Mouse (Mus musculus) embryonic facial prominence, embryonic 14.5 days (tissue): Measurements from ENCODE around the gene Guca2a. TPM values are rescaled to one million over a fixed set of nuclear protein-coding genes. Genes with fewer than 3 reads are reported as not detected.

Experiments
- ATAC-seq: fragments of 200-750 bp; cut with Nextera tagmentation; 2 replicates; pipeline ENCODE4 v1.8.0; 2017; ENCODE audit warnings: low read depth, moderate number of reproducible peaks, moderate TSS enrichment
- DNase-seq: peaks from one replicate; pipeline ENCODE4 v3.0.0-alpha.2; 2015; ENCODE audit warnings: low spot score
- H3K27ac ChIP-seq: fragments of 300-500 bp; sonication (generic); replicated peaks from 2 replicates; pipeline ENCODE4 v1.5.1; 2014; ENCODE audit warnings: low read depth, mild to moderate bottlenecking, low read length, moderate library complexity
- H3K27me3 ChIP-seq: fragments of 300-500 bp; sonication (generic); replicated peaks from 2 replicates; pipeline ENCODE4 v1.6.1; 2014; ENCODE audit warnings: low read length; ENCODE audit not compliant: control insufficient read depth, insufficient read depth
- H3K36me3 ChIP-seq: fragments of 300-500 bp; sonication (generic); 2 replicates; pipeline ENCODE4 v1.6.1; 2014; ENCODE audit warnings: low read length, mixed read lengths; ENCODE audit not compliant: control insufficient read depth, insufficient read depth
- H3K4me1 ChIP-seq: fragments of 300-500 bp; sonication (generic); 2 replicates; pipeline ENCODE4 v1.6.1; 2014; ENCODE audit warnings: antibody characterized with exemption, low read length; ENCODE audit not compliant: control insufficient read depth, insufficient read depth
- H3K4me2 ChIP-seq: fragments of 300-500 bp; sonication (generic); 2 replicates; pipeline ENCODE4 v1.6.1; 2014; ENCODE audit warnings: low read depth, mild to moderate bottlenecking, low read length, moderate library complexity, mixed read lengths
- H3K4me3 ChIP-seq: fragments of 300-500 bp; sonication (generic); 2 replicates; pipeline ENCODE4 v1.5.1; 2014; ENCODE audit warnings: low read depth, mild to moderate bottlenecking, low read length
- H3K9ac ChIP-seq: fragments of 300-500 bp; sonication (generic); 2 replicates; pipeline ENCODE4 v1.6.1; 2014; ENCODE audit warnings: low read depth, mild to moderate bottlenecking, low read length, moderate library complexity, mixed read lengths
- H3K9me3 ChIP-seq: fragments of 300-500 bp; sonication (generic); 2 replicates; pipeline ENCODE4 v1.6.1; 2016; ENCODE audit warnings: low read length; ENCODE audit not compliant: control insufficient read depth
- WGBS: fragments of 180-500 bp; shearing (Covaris S2); extraction: QIAGEN DNeasy Blood & Tissue Kit; methylation state at CpG from one replicate; pipeline ENCODE4 v1.1.7; 2014; 5-methylcytosine and 5-hydroxymethylcytosine counted together
- polyA plus RNA-seq: library from polyadenylated mRNA; unstranded; fragments of >200 nt; fragmentation: Nextera tagmentation; extraction: Ambion mirVana; gene quantifications from 2 replicates; pipeline ENCODE4 v1.2.1, GENCODE M21; 2014

The Guca2a gene
- not detected in 2 replicates for polyA plus RNA-seq

DNA sequence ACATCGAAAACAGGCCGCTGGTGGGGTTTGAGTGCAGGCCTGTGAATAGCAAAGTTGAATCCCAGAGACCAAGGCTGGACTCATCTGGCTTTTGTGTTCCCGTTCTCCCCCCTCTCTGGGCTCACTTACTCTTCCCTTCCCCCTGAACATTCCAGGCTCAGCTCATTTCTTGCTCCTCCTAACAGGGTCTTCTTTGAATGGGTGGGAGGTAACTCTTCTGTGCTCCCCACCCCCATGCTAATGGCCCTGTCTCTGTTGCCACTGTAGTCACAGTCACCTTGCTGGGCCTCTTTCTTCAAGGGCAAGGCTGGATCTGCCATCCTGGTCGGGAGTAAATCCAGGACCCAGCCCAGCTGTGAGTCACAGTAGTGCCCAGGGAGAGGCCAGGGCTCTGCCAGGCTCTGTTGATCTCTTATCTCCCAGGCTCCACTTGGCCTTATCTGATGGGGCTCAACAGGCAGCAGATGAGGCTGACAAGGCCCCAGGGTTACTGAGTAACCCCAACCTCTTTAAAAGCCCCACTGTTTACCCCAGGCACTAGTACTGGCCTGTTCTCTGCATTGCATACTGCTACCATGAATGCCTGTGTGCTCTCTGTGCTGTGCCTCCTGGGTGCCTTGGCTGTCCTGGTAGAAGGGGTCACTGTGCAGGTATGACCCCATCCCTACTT is at the start of gene Guca2a:
TSS of gene Guca2a (plus strand) at position 529 of the 670 bp plus-strand sequence.
- Histone ChIP-seq H3K9me3 (no peaks in the 10 kb centered on the region), H3K9ac (no peak within 1 kb of the TSS), H3K4me3 (no peak within 1 kb of the TSS), H3K4me1 (no peaks in the 10 kb centered on the region), H3K27me3 (no peaks in the 10 kb centered on the region), H3K4me2 (no peak within 1 kb of the TSS), H3K27ac (no peak within 1 kb of the TSS), H3K36me3 (no peaks in the 10 kb centered on the region)
- 86% methylated on average over 4 of the region's 4 CpGs for WGBS
- DNase-seq, result no peak
- ATAC-seq, result no peak

DNA sequence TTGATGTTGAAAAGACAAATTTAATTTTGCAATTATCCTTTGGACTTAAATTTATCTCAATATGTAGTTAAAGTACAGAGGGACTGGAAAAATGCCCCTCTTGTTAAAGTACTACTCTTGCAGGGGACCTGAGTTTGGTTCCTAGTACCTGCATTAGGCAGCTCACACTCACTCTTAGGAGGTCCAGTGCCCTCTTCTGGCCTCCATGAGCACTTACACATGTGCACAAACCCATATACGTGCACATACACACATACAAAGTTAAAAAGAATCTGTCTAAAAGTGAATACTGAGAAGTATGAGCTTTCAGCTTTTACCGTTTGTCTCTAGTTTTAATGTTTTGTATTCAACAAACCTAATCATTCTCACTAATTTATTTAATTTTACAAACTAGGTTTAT is 49.5 kb upstream of the Guca2a start:
- no peaks in the 10 kb centered on the region for H3K4me1 ChIP-seq
- H3K9me3 ChIP-seq, result no peaks in the 10 kb centered on the region
- H3K27ac ChIP-seq, result no peak overlapping the region
- H3K36me3 ChIP-seq, result peaks cover 22% of the 10 kb centered on the region
- whole genome bisulfite sequencing, result 88% methylated on average over 2 of the region's 2 CpGs
- H3K4me2 ChIP-seq, result no peak overlapping the region
- DNase-seq, result no peak
- ATAC-seq, result no peak
- H3K4me3 ChIP-seq, result no peak overlapping the region
- no peak overlapping the region for H3K9ac ChIP-seq
- no peaks in the 10 kb centered on the region for H3K27me3 ChIP-seq

GRCm38 (mm10) chr4:119589423-119589822 is 48.1 kb upstream of the Guca2a start:
- Histone ChIP-seq H3K36me3 (peaks cover 22% of the 10 kb centered on the region), H3K4me3 (no peak overlapping the region), H3K9me3 (no peaks in the 10 kb centered on the region), H3K9ac (no peak overlapping the region), H3K27ac (no peak overlapping the region), H3K4me2 (no peak overlapping the region), H3K4me1 (no peaks in the 10 kb centered on the region), H3K27me3 (no peaks in the 10 kb centered on the region)
- ATAC-seq (no peak), DNase-seq (no peak)
- WGBS, result 84% methylated on average over 2 of the region's 2 CpGs

GRCm38 (mm10) chr4:119590027-119590426 is 47.5 kb upstream of the Guca2a start:
- H3K4me2 ChIP-seq, result no peak overlapping the region
- H3K27ac ChIP-seq, result no peak overlapping the region
- peaks cover 22% of the 10 kb centered on the region for H3K36me3 ChIP-seq
- 82% methylated on average over 1 of the region's 1 CpGs for WGBS
- H3K9me3 ChIP-seq, result no peaks in the 10 kb centered on the region
- ATAC-seq (no peak), DNase-seq (no peak)
- H3K27me3 ChIP-seq, result no peaks in the 10 kb centered on the region
- H3K4me1 ChIP-seq, result no peaks in the 10 kb centered on the region
- H3K9ac ChIP-seq, result no peak overlapping the region
- no peak overlapping the region for H3K4me3 ChIP-seq

GRCm38 (mm10) chr4:119592479-119592878 is 45.0 kb upstream of the Guca2a start:
- WGBS, result 80% methylated on average over 3 of the region's 3 CpGs
- Histone ChIP-seq H3K36me3 (peaks cover 6% of the 10 kb centered on the region), H3K4me1 (no peaks in the 10 kb centered on the region), H3K4me2 (no peak overlapping the region), H3K9ac (no peak overlapping the region), H3K27ac (no peak overlapping the region), H3K4me3 (no peak overlapping the region), H3K27me3 (no peaks in the 10 kb centered on the region), H3K9me3 (no peaks in the 10 kb centered on the region)
- DNase-seq, result no peak
- ATAC-seq, result no peak

DNA sequence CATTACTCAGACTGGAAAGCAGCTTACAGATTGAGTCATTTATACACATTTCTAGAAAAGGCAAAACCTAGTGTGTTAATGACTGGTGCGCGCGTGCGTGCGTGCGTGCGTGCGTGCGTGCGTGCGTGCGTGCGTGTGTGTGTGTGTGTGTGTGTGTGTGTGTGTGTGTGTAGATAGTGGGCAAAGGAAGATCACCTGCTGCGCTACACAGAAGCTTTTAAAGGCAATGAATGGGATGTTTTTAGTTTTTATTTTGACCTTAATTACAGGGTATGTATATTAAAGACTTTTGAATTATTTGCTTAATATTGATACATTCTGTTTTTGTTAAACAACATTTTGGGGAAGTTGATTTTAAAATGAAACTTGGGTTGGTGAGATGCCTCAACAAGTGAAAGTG is 43.2 kb upstream of the Guca2a start:
- no peaks in the 10 kb centered on the region for H3K36me3 ChIP-seq
- H3K4me1 ChIP-seq, result no peaks in the 10 kb centered on the region
- H3K4me3 ChIP-seq, result no peak overlapping the region
- no peak overlapping the region for H3K27ac ChIP-seq
- no peaks in the 10 kb centered on the region for H3K27me3 ChIP-seq
- H3K9me3 ChIP-seq, result no peaks in the 10 kb centered on the region
- no peak overlapping the region for H3K9ac ChIP-seq
- 92% methylated on average over 14 of the region's 14 CpGs for WGBS
- H3K4me2 ChIP-seq, result no peak overlapping the region
- DNase-seq (no peak), ATAC-seq (no peak)

GRCm38 (mm10) chr4:119599605-119600004 is 37.9 kb upstream of the Guca2a start:
- H3K4me3 ChIP-seq, result no peak overlapping the region
- H3K4me2 ChIP-seq, result no peak overlapping the region
- H3K36me3 ChIP-seq, result peaks cover 15% of the 10 kb centered on the region; the same call in 1 of the 2 replicates
- DNase-seq (no peak), ATAC-seq (no peak)
- no peak overlapping the region for H3K9ac ChIP-seq
- no peak overlapping the region for H3K27ac ChIP-seq
- no peaks in the 10 kb centered on the region for H3K4me1 ChIP-seq
- no peaks in the 10 kb centered on the region for H3K27me3 ChIP-seq
- WGBS, result 67% methylated on average over 1 of the region's 1 CpGs
- no peaks in the 10 kb centered on the region for H3K9me3 ChIP-seq

- no peak for ATAC-seq
- WGBS, result 89% methylated on average over 1 of the region's 1 CpGs
- no peak for DNase-seq
- H3K9ac ChIP-seq, result no peak overlapping the region
- H3K4me1 ChIP-seq, result no peaks in the 10 kb centered on the region
- H3K4me2 ChIP-seq, result no peak overlapping the region
- no peak overlapping the region for H3K27ac ChIP-seq
- H3K4me3 ChIP-seq, result no peak overlapping the region
- no peaks in the 10 kb centered on the region for H3K9me3 ChIP-seq
- H3K27me3 ChIP-seq, result no peaks in the 10 kb centered on the region
- H3K36me3 ChIP-seq, result peaks cover 29% of the 10 kb centered on the region
Measured at GRCm38 (mm10) chr4:119609488-119609887, 28.0 kb upstream of the Guca2a start.

DNA sequence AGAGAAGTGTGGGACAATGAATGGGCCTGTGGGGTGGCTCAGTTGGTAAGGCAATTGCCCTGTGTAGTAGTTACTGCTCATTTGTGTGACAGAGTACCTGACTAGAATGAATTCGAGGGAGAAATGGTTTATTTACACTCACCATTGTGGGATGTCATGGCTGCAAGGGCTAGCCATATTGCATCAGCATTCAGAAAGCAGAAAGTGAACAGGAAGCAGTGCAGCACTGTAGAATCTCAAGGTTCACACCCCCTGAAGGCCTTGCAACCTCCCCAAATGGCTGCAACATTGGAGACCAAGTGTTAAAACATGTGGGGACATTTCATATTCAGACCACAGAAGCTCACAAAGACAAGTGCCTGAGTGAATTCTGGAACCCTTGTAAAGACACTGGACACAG is 23.4 kb upstream of the Guca2a start:
- DNase-seq, result no peak
- WGBS, result 70% methylated on average over 1 of the region's 1 CpGs
- Histone ChIP-seq H3K9ac (no peak overlapping the region), H3K36me3 (peaks cover 16% of the 10 kb centered on the region; the same call in 1 of the 2 replicates), H3K4me3 (no peak overlapping the region), H3K9me3 (no peaks in the 10 kb centered on the region), H3K4me1 (no peaks in the 10 kb centered on the region), H3K27ac (no peak overlapping the region), H3K4me2 (no peak overlapping the region), H3K27me3 (no peaks in the 10 kb centered on the region)
- ATAC-seq, result no peak
